Mouse (Mus musculus) thymus, adult 2 months (tissue): Measurements from ENCODE around the gene Akap13.

Source experiments
- CTCF ChIP-seq: fragments of 200-500 bp; IDR thresholded peaks from 2 replicates; pipeline ENCODE4 v1.5.1; 2012; ENCODE audit warnings: mild to moderate bottlenecking, control low read depth, low read length, moderate library complexity, borderline replicate concordance; ENCODE audit not compliant: control insufficient read depth, poor library complexity, insufficient read depth; ENCODE audit errors: extremely low read depth
- POLR2A ChIP-seq: fragments of 200-500 bp; IDR thresholded peaks from 2 replicates; pipeline ENCODE4 v1.6.1; 2012; ENCODE audit warnings: mild to moderate bottlenecking, low read length, control low read depth, moderate library complexity; ENCODE audit not compliant: control insufficient read depth, poor library complexity, insufficient read depth; ENCODE audit errors: extremely low read depth

DNA sequence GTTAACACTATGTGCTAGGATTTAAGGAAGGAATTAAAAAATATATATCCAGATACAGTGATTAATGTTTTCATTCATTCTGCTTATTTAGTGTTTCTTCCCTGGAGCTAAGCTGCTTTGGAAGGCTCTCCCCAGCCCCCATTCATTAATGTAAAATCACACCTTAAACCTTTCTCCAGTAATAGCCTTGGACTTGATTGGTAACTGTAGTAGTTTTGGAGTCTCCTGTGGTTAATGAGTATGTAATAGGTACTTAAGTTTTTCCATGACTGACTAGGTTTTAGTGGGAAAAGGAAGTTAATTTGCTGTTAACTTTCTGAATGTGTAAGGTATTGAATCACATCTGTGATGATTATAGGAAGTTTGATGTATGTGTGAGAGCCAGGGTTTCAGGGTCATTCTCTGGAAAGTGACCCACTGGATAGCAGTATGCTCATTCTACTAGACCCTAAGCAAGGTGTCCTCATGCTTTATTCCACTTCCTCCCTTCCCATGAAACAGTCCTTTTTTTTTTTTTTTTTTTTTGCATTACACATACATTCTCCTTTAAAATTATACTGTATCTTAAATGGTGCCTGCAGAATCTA, 19.3 kb downstream of the Akap13 start:
- no peak for TF ChIP-seq CTCF
- TF ChIP-seq POLR2A: no peak
